Mouse (Mus musculus) effector memory CD4-positive, alpha-beta T cell, adult 5 months (primary cell): ENCODE data around the gene Gprc5a. TPM values are rescaled to one million over a fixed set of nuclear protein-coding genes. Genes with fewer than 3 reads are reported as not detected.

ENCODE experiments used
- polyA plus RNA-seq: library from polyadenylated mRNA; unstranded; fragments of 100-300 nt; shearing (Covaris generic); gene quantifications from one replicate; pipeline ENCODE4 v1.2.1, GENCODE M21; 2017

Gene Gprc5a
- 4.2 TPM for polyA plus RNA-seq

GRCm38 (mm10) chr6:135065236-135065957, at the start of gene Gprc5a:
Gene Gprc5a (plus strand): TSS chr6:135065651.

GRCm38 (mm10) chr6:135118183-135118582, 52.7 kb downstream of the Gprc5a start, which contains the start of gene Gprc5d:
Gene Gprc5d (minus strand): TSS chr6:135118283.

Other genes starting within 250 kb of the Gprc5a start
- 16.6 TPM for gene Crebl2, start 235.5 kb upstream of the Gprc5a start, polyA plus RNA-seq
- 6.0 TPM for gene Gpr19, start 167.1 kb upstream of the Gprc5a start, polyA plus RNA-seq
- gene Cdkn1b, start 145.2 kb upstream of the Gprc5a start, polyA plus RNA-seq, result 61.4 TPM
- not detected for gene Apold1, start 83.9 kb upstream of the Gprc5a start, polyA plus RNA-seq
- gene Ddx47, start 54.0 kb upstream of the Gprc5a start, polyA plus RNA-seq, result 117 TPM
- not detected for gene Gprc5d, start 52.6 kb downstream of the Gprc5a start, polyA plus RNA-seq
- 16.3 TPM for gene Fam234b, start 132.3 kb downstream of the Gprc5a start, polyA plus RNA-seq
- not detected for gene Hebp1, start 132.4 kb downstream of the Gprc5a start, polyA plus RNA-seq
- not detected for gene Gsg1, start 188.7 kb downstream of the Gprc5a start, polyA plus RNA-seq
- not detected for gene Pbp2, start 244.8 kb downstream of the Gprc5a start, polyA plus RNA-seq